Mouse (Mus musculus) hindbrain, embryonic 14.5 days (tissue): ENCODE data around the gene Phc3. TPM values are rescaled to one million over a fixed set of nuclear protein-coding genes. Genes with fewer than 3 reads are reported as not detected.
"Not testable (repeated sequence)": the region's sequence is repeated elsewhere in the genome, so short reads cannot be mapped to it uniquely, and the experiment has no call there.

ENCODE experiments used
- ATAC-seq: fragments of 200-750 bp; cut with Nextera tagmentation; 2 replicates; pipeline ENCODE4 v1.8.0; 2017; ENCODE audit warnings: moderate number of reproducible peaks, mild to moderate bottlenecking, moderate TSS enrichment, moderate library complexity; ENCODE audit not compliant: low FRiP score
- DNase-seq: peaks from one replicate; pipeline ENCODE4 v3.0.0-alpha.2; 2015; ENCODE audit warnings: low spot score
- H3K27ac ChIP-seq: fragments of 300-500 bp; sonication (generic); 2 replicates; pipeline ENCODE4 v1.5.1; 2014; ENCODE audit warnings: mild to moderate bottlenecking, moderate library complexity
- H3K27me3 ChIP-seq: fragments of 300-500 bp; sonication (generic); 2 replicates; pipeline ENCODE4 v1.6.1; 2014; ENCODE audit warnings: mild to moderate bottlenecking, low read length, mixed read lengths; ENCODE audit not compliant: control insufficient read depth, insufficient read depth
- H3K36me3 ChIP-seq: fragments of 300-500 bp; sonication (generic); replicated peaks from 2 replicates; pipeline ENCODE4 v1.6.1; 2014; ENCODE audit not compliant: control insufficient read depth, insufficient read depth
- H3K4me1 ChIP-seq: fragments of 300-500 bp; sonication (generic); replicated peaks from 2 replicates; pipeline ENCODE4 v1.6.1; 2014; ENCODE audit warnings: antibody characterized with exemption, low read length, mixed read lengths; ENCODE audit not compliant: control insufficient read depth, insufficient read depth
- H3K4me2 ChIP-seq: fragments of 300-500 bp; sonication (generic); replicated peaks from 2 replicates; pipeline ENCODE4 v1.6.1; 2014; ENCODE audit warnings: mild to moderate bottlenecking, moderate library complexity
- H3K4me3 ChIP-seq: fragments of 300-500 bp; sonication (generic); replicated peaks from 2 replicates; pipeline ENCODE4 v1.5.1; 2014; ENCODE audit warnings: mild to moderate bottlenecking, low read length
- H3K9ac ChIP-seq: fragments of 300-500 bp; sonication (generic); 2 replicates; pipeline ENCODE4 v1.6.1; 2014
- H3K9me3 ChIP-seq: fragments of 300-500 bp; sonication (generic); 2 replicates; pipeline ENCODE4 v1.6.1; 2016; ENCODE audit warnings: low read length; ENCODE audit not compliant: control insufficient read depth
- WGBS: fragments of 180-500 bp; shearing (Covaris S2); extraction: QIAGEN DNeasy Blood & Tissue Kit; methylation state at CpG from one replicate; pipeline ENCODE4 v1.1.7; 2014; 5-methylcytosine and 5-hydroxymethylcytosine counted together
- polyA plus RNA-seq: library from polyadenylated mRNA; unstranded; fragments of >200 nt; fragmentation: Nextera tagmentation; extraction: Ambion mirVana; gene quantifications from 2 replicates; pipeline ENCODE4 v1.2.1, GENCODE M21; 2014

Gene Phc3
- polyA plus RNA-seq, 1 experiment from 2014 or later, result 9.9 TPM

GRCm38 (mm10) chr3:30863712-30864435 is 105.3 kb downstream of the Phc3 start:
- WGBS, result 87% methylated on average over 5 of the region's 5 CpGs
- no peak for ATAC-seq

DNA sequence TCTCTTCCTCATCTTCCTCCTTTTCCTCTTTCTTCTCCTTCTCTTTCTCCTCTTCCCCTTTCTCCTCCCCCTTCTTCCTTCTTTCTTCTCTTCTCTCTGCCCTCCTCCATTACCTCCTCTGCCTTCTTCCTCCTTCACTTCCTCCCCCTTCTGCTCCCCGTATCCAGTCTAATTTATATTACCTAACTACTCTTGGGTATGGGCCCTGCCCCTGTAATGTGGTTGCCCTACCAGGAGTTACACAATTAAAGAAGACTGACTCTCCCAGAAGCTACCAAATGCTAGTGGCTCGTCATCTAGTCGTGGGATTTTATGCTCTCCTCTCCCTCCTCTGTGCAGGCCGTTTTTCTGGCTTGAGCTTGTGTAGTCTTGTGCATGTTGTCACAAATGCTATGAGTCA is 108.5 kb downstream of the Phc3 start:
- Histone ChIP-seq H3K27me3 (peaks cover 20% of the 10 kb centered on the region), H3K27ac (no peak overlapping the region), H3K9me3 (no peaks in the 10 kb centered on the region), H3K4me3 (no peak overlapping the region), H3K4me1 (no peaks in the 10 kb centered on the region), H3K4me2 (no peak overlapping the region), H3K36me3 (no peaks in the 10 kb centered on the region), H3K9ac (no peak overlapping the region)
- ATAC-seq, result no peak
- 86% methylated on average over 4 of the region's 4 CpGs for WGBS
- no peak for DNase-seq

More at GRCm38 (mm10) chr3:30863712-30864435, 105.3 kb downstream of the Phc3 start:
- H3K36me3 ChIP-seq, result no peaks in the 10 kb centered on the region
- no peaks in the 10 kb centered on the region for H3K4me1 ChIP-seq
- no peaks in the 10 kb centered on the region for H3K9me3 ChIP-seq
- H3K27ac ChIP-seq, result no peak overlapping the region
- H3K4me2 ChIP-seq, result no peak overlapping the region
- H3K27me3 ChIP-seq, result no peaks in the 10 kb centered on the region
- H3K9ac ChIP-seq, result no peak overlapping the region
- no peak overlapping the region for H3K4me3 ChIP-seq
- DNase-seq, result no peak

DNA sequence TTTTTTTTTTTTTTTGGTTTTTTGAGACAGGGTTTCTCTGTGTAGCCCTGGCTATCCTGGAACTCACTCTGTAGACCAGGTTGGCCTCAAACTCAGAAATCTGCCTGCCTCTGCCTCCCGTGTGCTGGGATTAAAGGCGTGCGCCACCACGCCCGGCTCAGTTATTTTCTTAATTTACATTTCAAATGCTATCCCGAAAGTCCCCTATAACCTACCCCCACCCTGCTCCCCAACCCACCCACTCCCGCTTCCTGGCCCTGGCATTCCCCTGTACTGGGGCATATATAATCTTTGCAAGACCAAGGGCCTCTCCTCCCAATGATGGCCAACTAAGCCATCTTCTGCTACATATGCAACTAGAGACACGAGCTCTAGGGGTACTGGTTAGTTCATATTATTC is 109.6 kb downstream of the Phc3 start:
- H3K27ac ChIP-seq, H3K4me3 ChIP-seq, H3K4me1 ChIP-seq, ATAC-seq, H3K4me2 ChIP-seq, H3K36me3 ChIP-seq, H3K9ac ChIP-seq, H3K9me3 ChIP-seq, DNase-seq: not testable (repeated sequence)
- H3K27me3 ChIP-seq, result peaks cover 31% of the 10 kb centered on the region
- 92% methylated on average over 8 of the region's 8 CpGs for WGBS

DNA sequence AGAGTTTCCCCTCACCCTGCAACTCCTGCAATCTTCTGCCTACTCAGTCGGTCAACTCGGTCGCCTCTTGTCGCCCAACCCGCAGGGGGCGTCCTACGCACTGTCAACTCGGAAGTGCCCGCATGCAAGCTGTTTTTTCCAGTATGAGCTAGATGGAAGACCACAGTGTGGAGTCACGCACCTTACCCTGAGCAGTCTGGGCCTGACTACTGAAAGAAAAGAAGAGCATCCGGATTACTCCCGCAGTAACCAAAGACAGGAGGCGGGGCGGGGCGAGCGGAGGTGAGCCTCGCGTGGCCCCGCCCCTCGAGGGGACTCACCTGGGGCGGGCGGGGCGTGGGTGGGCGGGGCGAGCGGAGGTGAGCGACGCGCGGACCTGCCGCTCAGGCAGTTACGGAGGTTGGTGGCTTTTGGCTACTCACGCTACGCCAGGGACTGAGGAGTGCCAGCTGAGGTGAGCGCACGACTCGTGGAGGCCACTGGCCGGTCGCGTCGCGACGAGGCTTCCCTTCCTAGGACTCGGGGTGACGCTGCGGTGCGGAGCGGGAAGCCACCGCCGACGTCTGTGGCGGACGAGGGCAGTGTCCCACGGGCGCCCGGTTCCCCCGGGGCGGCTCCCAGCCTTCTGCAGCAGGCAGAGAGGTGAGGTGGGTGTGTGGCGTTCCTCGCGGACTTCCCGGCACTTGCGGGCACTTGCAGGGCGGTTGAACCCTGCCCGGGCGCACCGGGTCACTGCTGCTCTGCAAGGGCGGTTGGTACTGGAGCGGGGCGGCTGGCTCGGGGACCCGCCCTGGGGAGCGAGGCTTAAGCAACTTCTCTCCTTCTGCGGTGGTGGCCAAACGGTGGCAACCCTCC is 113.4 kb downstream of the Phc3 start, which contains the start of gene Gpr160:
TSS of gene Gpr160 (plus strand) at position 347 of the 855 bp plus-strand sequence.
- H3K27ac ChIP-seq, result no peak within 1 kb of the TSS
- ATAC-seq, result peak; percentile 80
- H3K4me1 ChIP-seq, result no peaks in the 10 kb centered on the region
- no peak for DNase-seq
- WGBS, result under 1% methylated on average over 75 of the region's 75 CpGs
- peak within 1 kb of the TSS; percentile 54 for H3K9ac ChIP-seq
- H3K36me3 ChIP-seq, result no peaks in the 10 kb centered on the region
- H3K27me3 ChIP-seq, result peaks cover 38% of the 10 kb centered on the region
- H3K4me3 ChIP-seq, result peak within 1 kb of the TSS; percentile 51
- peak within 1 kb of the TSS; percentile 95 for H3K4me2 ChIP-seq
- H3K9me3 ChIP-seq, result no peaks in the 10 kb centered on the region

- no peak for DNase-seq
- 94% methylated on average over 5 of the region's 5 CpGs for WGBS
- no peaks in the 10 kb centered on the region for H3K4me1 ChIP-seq
Observed at GRCm38 (mm10) chr3:30853596-30853995, 115.6 kb downstream of the Phc3 start.

GRCm38 (mm10) chr3:30851422-30851821 is 117.8 kb downstream of the Phc3 start:
- H3K4me3 ChIP-seq, result no peak overlapping the region
- no peaks in the 10 kb centered on the region for H3K4me1 ChIP-seq
- no peak overlapping the region for H3K4me2 ChIP-seq
- whole genome bisulfite sequencing, result 81% methylated on average over 6 of the region's 6 CpGs
- no peak overlapping the region for H3K27ac ChIP-seq
- H3K9ac ChIP-seq, result no peak overlapping the region
- no peak for DNase-seq
- H3K9me3 ChIP-seq, result no peaks in the 10 kb centered on the region
- peaks cover 25% of the 10 kb centered on the region for H3K27me3 ChIP-seq
- no peaks in the 10 kb centered on the region for H3K36me3 ChIP-seq
- ATAC-seq, result no peak

More at GRCm38 (mm10) chr3:30853596-30853995, 115.6 kb downstream of the Phc3 start:
- Histone ChIP-seq H3K9ac (no peak overlapping the region), H3K4me3 (no peak overlapping the region), H3K27me3 (peaks cover 38% of the 10 kb centered on the region), H3K27ac (no peak overlapping the region), H3K36me3 (no peaks in the 10 kb centered on the region), H3K4me2 (no peak overlapping the region), H3K9me3 (no peaks in the 10 kb centered on the region)
- no peak for ATAC-seq

Other genes with a start within 250 kb of the Phc3 start
- gene Samd7, start 223.1 kb downstream of the Phc3 start, polyA plus RNA-seq, result not detected in 2 replicates
- gene Sec62, start 176.5 kb downstream of the Phc3 start, polyA plus RNA-seq, result 90.4 and 95.6 TPM in 2 replicates
- 2.3 and 2.6 TPM in 2 replicates for gene Gpr160, start 113.5 kb downstream of the Phc3 start, polyA plus RNA-seq
- gene Prkci, start 26.3 kb upstream of the Phc3 start, polyA plus RNA-seq, result 34.6 and 39.8 TPM in 2 replicates
- 34.4 and 36.5 TPM in 2 replicates for gene Skil, start 125.6 kb upstream of the Phc3 start, polyA plus RNA-seq
- gene Cldn11, start 180.5 kb upstream of the Phc3 start, polyA plus RNA-seq, result 40.3 and 44.9 TPM in 2 replicates